Mouse (Mus musculus) fibroblast of lung, adult 2 months (primary cell): Measurements from ENCODE around the gene Selenom.

Experiments
- DNase-seq: peaks from one replicate; pipeline ENCODE4 v3.0.0-alpha.2; 2011; ENCODE audit warnings: low read depth

Selenom gene

DNA sequence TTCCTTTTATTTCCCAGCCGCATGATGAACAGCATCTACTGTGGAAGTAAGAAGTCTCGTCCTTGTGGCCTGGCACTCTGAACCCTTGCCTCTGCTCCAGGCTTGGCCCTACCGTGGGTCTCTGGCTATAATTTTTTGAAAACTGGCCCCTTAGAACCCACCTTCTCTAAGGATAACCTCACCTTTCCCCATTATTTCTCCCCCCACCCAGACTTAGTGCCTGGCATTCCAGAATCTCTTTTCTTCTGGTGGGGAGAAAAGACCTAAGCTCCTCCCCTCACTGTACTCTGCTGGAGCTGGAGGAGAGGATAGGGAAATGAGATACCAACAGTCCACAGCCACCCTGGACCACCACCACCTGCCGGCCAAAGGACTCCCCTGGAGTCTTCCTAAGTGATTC is 732 bp downstream of the Selenom start:
- no peak for DNase-seq

- no peak for DNase-seq
Observed at GRCm38 (mm10) chr11:3515637-3516036, 1.2 kb downstream of the Selenom start.

GRCm38 (mm10) chr11:3516121-3516520 is 1.6 kb downstream of the Selenom start:
- no peak for DNase-seq

- no peak for DNase-seq
Observed at GRCm38 (mm10) chr11:3516859-3517845, 2.7 kb downstream of the Selenom start.

DNA sequence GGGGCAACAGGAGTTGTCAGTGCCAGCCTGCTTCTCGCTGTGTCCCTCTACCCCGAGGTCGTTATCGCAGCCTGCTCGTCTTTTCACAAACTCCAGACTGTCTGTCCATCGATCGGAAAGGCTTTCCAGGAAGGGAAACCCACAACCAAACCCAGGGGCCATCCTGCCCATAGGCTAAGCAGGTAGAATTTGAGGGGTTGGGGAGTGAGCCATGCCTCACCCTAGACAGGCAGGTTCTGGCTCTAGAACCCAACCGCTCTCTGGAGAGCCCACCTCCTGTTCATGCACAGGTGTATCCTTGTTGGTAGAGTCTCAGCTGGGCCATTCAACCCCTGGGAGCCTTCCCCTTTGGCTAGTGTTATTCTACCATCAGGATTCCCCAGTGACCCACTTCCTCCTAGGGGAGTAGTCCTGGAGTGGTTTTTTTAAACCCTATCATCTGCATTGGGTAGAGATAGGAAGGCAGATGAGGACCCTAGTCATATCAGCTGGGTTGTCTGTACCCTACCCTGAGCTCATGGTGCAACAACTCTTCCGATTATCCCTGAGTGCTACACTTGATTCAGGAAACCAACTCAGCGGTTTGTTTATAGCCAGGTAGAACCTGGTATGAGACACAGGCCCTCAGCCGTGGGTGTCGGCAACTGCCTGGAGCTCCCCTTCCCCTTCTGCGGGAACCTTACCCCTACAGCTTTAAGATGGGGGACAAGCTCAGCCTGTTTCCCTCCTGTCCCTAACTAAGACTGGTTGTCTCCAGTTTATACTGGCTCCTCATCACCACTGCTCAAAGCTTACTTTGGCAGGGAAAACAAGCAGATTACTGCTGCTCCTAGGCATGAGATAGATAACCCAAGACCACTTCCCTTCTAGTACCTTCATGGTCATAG is 3.6 kb downstream of the Selenom start:
- DNase-seq: no peak

- DNase-seq: no peak
Observed at GRCm38 (mm10) chr11:3519051-3519726, 4.7 kb downstream of the Selenom start.

DNA sequence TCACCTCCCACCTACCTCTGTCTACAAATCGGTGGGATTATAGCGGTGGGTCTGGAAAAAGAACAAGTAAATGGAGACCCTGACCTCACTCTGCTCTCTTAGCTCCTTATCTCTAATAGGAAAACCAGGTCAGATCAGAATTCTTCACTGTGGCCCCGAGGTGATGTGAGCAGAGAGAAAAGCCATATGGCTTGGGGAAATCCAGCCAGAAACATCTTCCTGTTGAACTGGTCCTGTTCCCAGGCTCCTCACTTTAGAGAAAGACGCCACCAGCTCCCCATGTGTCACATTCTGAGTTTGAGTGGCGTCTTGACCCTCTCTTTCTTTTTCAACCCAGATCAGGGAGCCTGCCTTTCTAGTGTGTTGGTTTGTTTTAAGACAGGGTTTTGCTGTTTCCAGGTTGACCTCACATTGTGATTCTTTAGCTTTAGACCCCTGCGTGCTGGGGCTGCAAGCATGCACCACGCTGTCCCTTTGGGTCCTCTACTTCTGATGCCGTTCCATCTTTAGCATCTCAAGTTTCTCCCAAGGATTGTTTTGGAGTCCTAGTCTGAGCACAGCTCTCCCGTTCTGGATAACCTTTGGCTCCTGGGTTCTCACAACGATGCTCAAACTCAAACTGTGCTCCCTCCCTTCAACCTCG is 5.4 kb downstream of the Selenom start:
- no peak for DNase-seq

DNA sequence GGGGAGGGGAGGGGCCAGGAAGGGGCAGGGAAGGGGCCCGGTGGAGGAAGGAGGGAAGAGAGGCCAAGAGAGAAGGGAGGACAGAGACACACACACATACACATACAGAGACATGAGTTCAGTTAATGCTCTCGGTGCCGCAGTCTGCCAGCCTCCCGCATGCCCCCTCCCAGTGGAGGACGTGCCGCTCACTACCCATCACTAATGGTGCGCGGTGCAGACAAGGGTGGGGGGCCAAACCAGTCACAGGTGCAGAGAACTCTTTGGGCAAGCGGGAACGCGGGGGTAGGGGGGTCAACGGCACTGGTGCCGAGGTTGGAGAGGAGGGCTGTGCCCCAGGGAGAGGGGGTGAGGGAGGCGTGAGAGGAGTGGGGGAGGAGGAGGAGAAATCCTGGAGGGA is 6.4 kb downstream of the Selenom start:
- no peak for DNase-seq

DNA sequence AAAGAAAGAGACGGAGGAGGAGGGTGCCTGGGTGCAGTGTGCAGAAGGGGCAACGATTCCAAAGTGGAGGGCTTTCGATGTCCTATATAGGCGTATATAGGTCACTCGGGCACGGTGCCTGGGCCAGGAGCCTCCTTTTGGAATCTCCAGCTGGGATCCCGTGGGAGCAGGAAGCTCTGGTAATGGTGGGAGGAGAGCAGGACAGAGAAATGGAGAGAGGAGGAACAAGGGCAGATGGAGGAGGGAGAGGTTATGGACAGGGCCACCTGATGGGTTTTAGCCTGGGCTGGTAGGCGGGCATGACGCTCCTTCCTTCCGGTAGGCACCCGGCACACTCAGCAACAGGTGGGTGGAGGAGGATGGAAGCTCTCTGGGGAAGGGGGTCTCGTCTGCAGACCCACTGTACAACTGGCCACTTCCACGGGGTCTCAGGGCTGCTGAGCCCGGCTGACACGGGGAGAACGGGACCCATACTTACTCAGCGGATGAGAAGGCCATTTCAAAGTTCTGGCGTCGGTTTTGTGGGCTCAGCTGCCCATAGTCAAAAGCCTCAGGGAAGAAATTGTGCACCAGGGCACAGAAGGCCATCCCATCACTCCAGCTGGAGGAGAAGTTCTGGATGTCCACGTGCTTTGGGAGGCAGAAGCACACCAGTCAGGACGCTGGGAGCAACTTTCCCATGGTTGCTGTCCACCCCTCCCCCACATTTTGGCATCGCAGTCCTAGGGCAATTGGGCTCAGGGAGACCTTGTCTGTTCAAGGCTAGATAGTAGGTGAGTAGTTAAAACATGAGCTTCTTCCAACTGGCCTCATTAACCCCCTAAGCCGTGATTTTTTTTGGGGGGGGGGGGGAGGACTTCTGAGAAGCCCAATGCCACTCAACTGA is 7.1 kb downstream of the Selenom start:
- DNase-seq: no peak

GRCm38 (mm10) chr11:3522285-3523000 is 8.0 kb downstream of the Selenom start:
- DNase-seq: no peak

DNA sequence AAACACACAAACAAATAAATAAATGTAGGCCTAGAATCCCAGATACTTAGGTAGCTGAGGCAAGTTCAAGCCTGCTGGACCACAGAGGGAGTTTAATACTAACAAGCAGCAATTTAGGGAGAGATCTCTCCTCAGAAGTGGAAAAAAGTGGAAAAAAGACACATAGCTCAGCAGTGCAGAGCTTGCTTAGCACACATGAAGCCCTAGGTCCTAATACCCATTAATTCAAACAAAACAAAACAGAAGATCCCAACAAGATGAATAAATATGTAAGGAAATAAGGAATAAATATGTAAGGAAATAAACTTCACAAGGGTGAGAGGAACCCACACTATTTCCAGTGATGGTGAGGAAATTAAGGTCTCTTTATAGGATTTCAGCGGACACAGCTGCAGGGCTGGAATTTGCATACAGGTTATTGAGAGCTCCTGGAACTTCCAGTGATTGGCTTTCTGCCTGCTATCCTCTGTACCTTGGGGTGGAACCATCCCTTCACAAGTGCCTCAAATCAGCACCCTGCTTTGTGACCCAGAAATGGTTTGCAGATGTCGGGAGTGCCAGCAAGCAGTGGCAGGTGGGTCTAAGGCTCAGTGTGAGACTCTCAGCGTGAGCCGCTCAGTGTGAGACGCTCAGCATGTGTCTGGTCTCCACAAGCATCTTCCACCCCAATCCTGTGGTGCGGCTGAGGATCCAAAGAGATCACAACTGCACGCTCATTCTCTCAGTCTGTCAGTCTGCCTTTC is 9.5 kb downstream of the Selenom start:
- DNase-seq: no peak

DNA sequence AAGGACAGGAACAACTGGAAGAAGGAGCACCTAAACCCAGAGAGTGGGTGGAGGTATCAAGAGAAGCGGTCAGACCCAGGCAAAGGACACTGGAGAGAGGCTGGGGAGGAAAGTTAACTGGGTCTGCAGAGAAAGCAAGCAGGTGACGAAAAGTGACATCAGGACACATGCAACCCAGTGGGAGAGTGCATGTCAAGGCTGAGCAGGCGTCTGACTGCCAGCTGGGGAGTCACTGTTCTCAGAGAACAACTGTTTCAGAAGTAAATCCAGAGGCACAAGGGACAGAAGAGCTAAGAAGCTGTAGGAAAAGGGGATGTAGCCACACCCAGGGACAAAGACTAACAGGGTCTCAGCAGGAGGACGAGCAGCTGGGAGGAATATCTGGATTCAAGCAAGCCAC is 11.1 kb downstream of the Selenom start:
- DNase-seq: no peak

- DNase-seq: no peak
Observed at GRCm38 (mm10) chr11:3526207-3526606, 11.7 kb downstream of the Selenom start.

DNA sequence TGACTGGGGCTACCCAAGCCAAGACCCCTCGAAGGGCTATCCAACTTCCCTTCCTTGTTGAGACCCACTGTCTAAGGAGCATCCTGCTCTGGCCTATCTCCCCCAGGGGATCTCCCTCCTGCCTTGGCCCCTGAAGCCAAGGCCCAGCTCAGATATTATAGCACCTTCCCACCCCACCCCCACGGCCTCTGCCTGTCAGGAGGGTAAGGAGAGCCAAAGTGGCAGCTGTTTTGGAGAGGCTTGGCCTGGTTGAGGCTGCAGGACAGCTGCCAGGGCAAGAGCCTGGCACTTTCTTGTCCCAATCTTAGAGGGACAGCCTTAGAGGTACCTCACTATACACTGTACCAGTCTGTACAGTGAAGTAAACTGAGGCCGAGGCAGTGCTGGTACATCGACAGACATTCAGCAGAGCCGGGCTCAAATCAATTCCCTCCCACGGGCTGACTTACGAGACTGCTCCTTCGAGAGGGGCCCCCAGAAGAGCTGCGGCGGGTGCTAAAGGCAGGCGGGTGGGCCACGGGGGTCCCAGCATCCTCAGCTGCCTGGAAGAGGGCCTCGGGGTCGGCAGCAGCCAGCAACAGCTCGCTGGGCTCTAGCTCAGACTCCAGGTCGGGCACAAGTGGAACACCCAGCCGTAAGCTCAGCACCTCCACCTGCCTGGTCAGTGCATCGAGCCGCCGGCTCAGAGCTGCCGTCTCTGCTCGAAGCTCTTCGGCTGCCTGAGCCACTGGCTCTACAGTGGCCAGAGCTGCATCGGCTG is 12.7 kb downstream of the Selenom start:
- no peak for DNase-seq

DNA sequence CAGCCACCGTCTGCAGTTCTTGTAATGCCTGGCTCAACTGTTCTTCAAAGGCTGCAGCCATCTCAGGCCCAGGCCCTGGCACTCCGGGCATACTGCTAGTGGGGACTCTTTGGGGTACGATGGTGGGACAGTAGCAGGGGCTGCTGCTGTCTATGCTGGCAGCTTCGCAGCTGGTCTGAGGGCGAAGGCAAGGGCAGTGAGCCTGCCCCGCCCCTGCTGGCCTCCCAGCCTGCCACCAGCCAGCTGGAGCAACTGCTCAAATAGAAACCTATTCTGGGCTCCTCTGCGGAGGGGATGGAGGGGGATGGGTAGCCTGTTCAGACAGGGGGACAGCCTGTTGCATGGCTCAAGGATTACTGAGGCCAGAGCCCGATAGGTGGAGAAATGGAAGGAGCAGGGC is 13.3 kb downstream of the Selenom start:
- DNase-seq: no peak

- DNase-seq: no peak
Observed at GRCm38 (mm10) chr11:3528208-3528607, 13.7 kb downstream of the Selenom start.

GRCm38 (mm10) chr11:3529476-3530252 is 15.2 kb downstream of the Selenom start:
- DNase-seq: no peak

GRCm38 (mm10) chr11:3530731-3531130 is 16.2 kb downstream of the Selenom start:
- no peak for DNase-seq
